Comparison of ENCODE assay signal across 15 mouse cellular contexts in genomic region chr7:129727559-129727958, GRCm38 (mm10).
"Had no signal": no experiment of that assay in that cellular context is flagged by ENCODE, and none has a peak within 500 bp of the region (broad histone marks: within the 10 kb centered on the region; RNA-seq: fewer than 3 reads in every experiment).

No protein-coding gene starts in this region.

- H3K9ac ChIP-seq: liver, embryonic 13.5 days; liver, embryonic 15.5 days; liver, postnatal 0 days; lung, embryonic 15.5 days; midbrain, embryonic 13.5 days; midbrain, embryonic 15.5 days; neural tube, embryonic 12.5 days; stomach, embryonic 15.5 days had no signal

- H3K4me1 ChIP-seq: liver, embryonic 13.5 days; liver, embryonic 15.5 days; megakaryocyte, embryonic 14.5 days; midbrain, embryonic 13.5 days; midbrain, embryonic 15.5 days; neural tube, embryonic 12.5 days had no signal

- H3K36me3 ChIP-seq: liver, embryonic 13.5 days; liver, embryonic 15.5 days; lung, embryonic 15.5 days; midbrain, embryonic 13.5 days; midbrain, embryonic 15.5 days; neural tube, embryonic 12.5 days; stomach, embryonic 15.5 days had no signal

- H3K27ac ChIP-seq: liver, embryonic 13.5 days; liver, embryonic 15.5 days; lung, embryonic 15.5 days; macrophage; midbrain, embryonic 13.5 days; midbrain, embryonic 15.5 days; neural tube, embryonic 12.5 days; stomach, embryonic 15.5 days had no signal

- H3K4me2 ChIP-seq: liver, embryonic 13.5 days; liver, embryonic 15.5 days; lung, embryonic 15.5 days; midbrain, embryonic 11.5 days; midbrain, embryonic 13.5 days; midbrain, embryonic 15.5 days; neural tube, embryonic 12.5 days; stomach, embryonic 15.5 days had no signal

- ATAC-seq: liver, postnatal 0 days; midbrain, embryonic 13.5 days; midbrain, embryonic 15.5 days had no signal

- H3K9me3 ChIP-seq: liver, embryonic 13.5 days; liver, embryonic 15.5 days; lung, embryonic 15.5 days; midbrain, embryonic 13.5 days; midbrain, embryonic 15.5 days; neural tube, embryonic 12.5 days; stomach, embryonic 15.5 days had no signal

- DNase-seq: liver, embryonic 13.5 days; liver, postnatal 0 days; right cerebral cortex, postnatal 14 days; thymus, adult 2 months; thymus, postnatal 25 days; thymus, postnatal 4 days had no signal

- H3K4me3 ChIP-seq: liver, embryonic 13.5 days; liver, embryonic 15.5 days; lung, embryonic 15.5 days; megakaryocyte, embryonic 14.5 days; midbrain, embryonic 13.5 days; midbrain, embryonic 15.5 days; neural tube, embryonic 12.5 days; stomach, embryonic 15.5 days had no signal

- H3K27me3 ChIP-seq: liver, embryonic 13.5 days; liver, embryonic 15.5 days; lung, embryonic 15.5 days; megakaryocyte, embryonic 14.5 days; midbrain, embryonic 15.5 days; neural tube, embryonic 12.5 days; stomach, embryonic 15.5 days had no signal
